Mouse (Mus musculus): ENCODE results near the gene Ndrg2. TPM values are rescaled to one million over a fixed set of nuclear protein-coding genes. Genes with fewer than 3 reads are reported as not detected.
A peak's percentile ranks its signal among the peaks of the same experiment; 100 is the strongest.
"Not testable (repeated sequence)": the region's sequence is repeated elsewhere in the genome, so short reads cannot be mapped to it uniquely, and the experiment has no call there.

Ndrg2 gene
- polyA plus RNA-seq, 1 experiment from 2014 or later = 169 TPM

DNA sequence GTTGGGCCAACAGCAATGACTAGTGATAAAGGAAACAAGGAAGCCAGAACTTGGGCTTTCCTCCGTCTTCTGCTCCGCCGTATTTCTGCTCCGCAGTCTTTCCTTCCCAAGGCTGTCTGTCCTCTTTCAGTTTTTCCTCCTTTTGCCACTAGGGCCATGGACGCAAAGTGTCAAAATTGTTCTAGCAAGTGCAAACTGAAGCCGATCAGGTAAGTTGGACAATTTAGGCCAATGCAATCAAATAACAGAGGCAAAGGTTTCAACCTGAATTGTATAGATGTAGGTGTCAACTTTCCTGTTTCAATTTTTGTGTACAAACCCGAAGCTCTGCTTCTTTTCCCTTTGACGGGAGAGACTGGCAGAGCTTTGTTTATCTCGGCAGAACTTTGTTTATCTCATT lies 16.0 kb upstream of the Ndrg2 start:
- Histone ChIP-seq H3K4me2 (ENCODE audit: low read length) (no peak overlapping the region), H3K27ac (ENCODE audit: low read length) (peak overlapping the region; percentile 56), H3K4me3 (replicated peaks; ENCODE audit: low read length) (no peak overlapping the region), H3K9me3 (ENCODE audit: control insufficient read depth, low read length) (no peaks in the 10 kb centered on the region), H3K36me3 (ENCODE audit: control insufficient read depth, insufficient read depth) (no peaks in the 10 kb centered on the region), H3K27me3 (replicated peaks; ENCODE audit: control insufficient read depth, insufficient read depth, low read length) (no peaks in the 10 kb centered on the region), H3K4me1 (replicated peaks; ENCODE audit: control insufficient read depth, insufficient read depth, low read length) (peaks cover 11% of the 10 kb centered on the region), H3K9ac (replicated peaks; ENCODE audit: low read depth, low read length) (no peak overlapping the region)
- 58% methylated on average over 9 of the region's 9 CpGs for WGBS
- ATAC-seq = 0 out of 2 replicates have a peak, but pooled peaks have one; percentile 1

DNA sequence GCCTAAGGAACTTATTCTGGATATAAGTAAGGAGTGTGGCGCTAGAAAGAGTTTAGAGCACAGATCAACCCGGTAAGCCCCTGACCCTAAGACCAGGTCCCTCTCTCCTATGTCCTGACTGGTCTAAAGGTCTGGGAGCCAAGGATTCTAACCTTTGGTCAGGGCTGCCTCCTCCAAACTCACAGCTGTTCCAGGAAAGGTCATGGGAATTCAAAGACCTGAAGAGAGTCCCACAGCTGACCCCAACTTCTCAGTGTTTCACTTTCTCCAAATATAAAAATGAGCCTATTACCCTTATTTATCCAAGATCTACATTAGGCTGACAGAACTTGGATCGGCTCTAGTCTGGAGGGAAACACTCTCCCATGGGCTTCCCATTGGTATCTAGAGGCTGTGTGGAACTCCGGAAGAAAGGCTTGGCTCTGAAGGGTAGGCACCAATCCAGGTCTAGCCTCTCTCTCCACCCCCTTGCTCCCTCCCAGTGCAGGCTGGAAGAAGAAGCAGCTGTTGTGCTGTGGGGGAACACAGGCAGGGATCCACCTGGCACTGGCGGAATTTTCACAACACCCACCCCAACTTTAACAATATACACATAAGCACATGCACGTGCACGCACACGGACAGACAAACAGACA lies 15.5 kb upstream of the Ndrg2 start:
- ATAC-seq = peak; percentile 67

DNA sequence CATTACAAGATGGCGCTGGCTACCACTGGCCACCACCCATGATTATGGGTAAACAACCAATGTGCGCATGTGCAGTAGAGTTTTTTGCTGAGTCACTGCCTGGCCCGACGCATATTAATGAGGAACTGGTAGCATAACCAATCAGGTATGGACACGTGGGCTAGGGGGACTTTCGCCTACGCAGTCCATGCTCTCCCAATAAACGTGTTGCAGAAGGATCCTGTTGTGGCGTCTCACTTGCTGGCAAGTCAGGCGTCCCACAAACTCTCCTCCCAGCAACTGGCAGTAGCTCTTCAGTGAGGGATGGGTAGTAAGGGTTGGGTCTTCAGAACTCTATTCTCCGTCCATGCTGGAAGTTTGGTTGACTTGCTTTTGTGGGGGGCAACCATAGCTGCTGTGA lies 13.0 kb upstream of the Ndrg2 start:
- not testable (repeated sequence) for H3K27me3 ChIP-seq (replicated peaks; ENCODE audit: control insufficient read depth, insufficient read depth, low read length); H3K36me3 ChIP-seq (ENCODE audit: control insufficient read depth, insufficient read depth); ATAC-seq; H3K27ac ChIP-seq (ENCODE audit: low read length); H3K9ac ChIP-seq (replicated peaks; ENCODE audit: low read depth, low read length); H3K4me3 ChIP-seq (replicated peaks; ENCODE audit: low read length); H3K4me2 ChIP-seq (ENCODE audit: low read length); H3K9me3 ChIP-seq (ENCODE audit: control insufficient read depth, low read length)
- H3K4me1 ChIP-seq (replicated peaks; ENCODE audit: control insufficient read depth, insufficient read depth, low read length) = peaks cover 17% of the 10 kb centered on the region
- 94% methylated on average over 11 of the region's 11 CpGs for WGBS

More for the DNA sequence above, 15.5 kb upstream of the Ndrg2 start:
- Histone ChIP-seq H3K4me1 (replicated peaks; ENCODE audit: control insufficient read depth, insufficient read depth, low read length) (peaks cover 11% of the 10 kb centered on the region), H3K4me3 (replicated peaks; ENCODE audit: low read length) (no peak overlapping the region), H3K9ac (replicated peaks; ENCODE audit: low read depth, low read length) (no peak overlapping the region), H3K27ac (ENCODE audit: low read length) (peak overlapping the region; percentile 56), H3K4me2 (ENCODE audit: low read length) (no peak overlapping the region), H3K27me3 (replicated peaks; ENCODE audit: control insufficient read depth, insufficient read depth, low read length) (no peaks in the 10 kb centered on the region), H3K9me3 (ENCODE audit: control insufficient read depth, low read length) (no peaks in the 10 kb centered on the region), H3K36me3 (ENCODE audit: control insufficient read depth, insufficient read depth) (no peaks in the 10 kb centered on the region)
- 56% methylated on average over 8 of the region's 8 CpGs for WGBS

DNA sequence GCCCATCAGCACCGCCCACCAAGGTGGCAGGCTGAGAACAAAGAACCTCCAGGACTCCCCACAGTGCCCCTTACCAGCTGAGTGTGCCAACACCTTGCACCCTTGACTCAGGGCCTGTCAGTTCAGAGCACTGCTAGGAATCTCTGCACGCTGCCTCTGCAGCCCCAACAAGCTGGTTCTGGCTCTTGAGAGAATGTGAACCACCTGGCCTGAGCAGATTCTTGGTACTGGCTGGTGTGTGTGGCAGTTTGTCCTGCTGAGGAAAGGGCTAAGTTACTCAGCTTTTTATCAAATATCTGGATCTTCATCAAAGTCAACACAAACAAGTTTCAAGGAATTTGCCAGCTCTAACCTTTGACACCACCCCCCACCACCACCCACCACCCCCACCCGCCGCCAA lies 9.5 kb upstream of the Ndrg2 start:
- ATAC-seq = no peak
- H3K27ac ChIP-seq (ENCODE audit: low read length) = no peak overlapping the region
- H3K4me3 ChIP-seq (replicated peaks; ENCODE audit: low read length) = no peak overlapping the region
- H3K9me3 ChIP-seq (ENCODE audit: control insufficient read depth, low read length) = no peaks in the 10 kb centered on the region
- H3K4me1 ChIP-seq (replicated peaks; ENCODE audit: control insufficient read depth, insufficient read depth, low read length) = peaks cover 10% of the 10 kb centered on the region
- H3K9ac ChIP-seq (replicated peaks; ENCODE audit: low read depth, low read length) = no peak overlapping the region
- H3K27me3 ChIP-seq (replicated peaks; ENCODE audit: control insufficient read depth, insufficient read depth, low read length) = no peaks in the 10 kb centered on the region
- WGBS = 81% methylated on average over 4 of the region's 4 CpGs
- H3K36me3 ChIP-seq (ENCODE audit: control insufficient read depth, insufficient read depth) = no peaks in the 10 kb centered on the region
- no peak overlapping the region for H3K4me2 ChIP-seq (ENCODE audit: low read length)

DNA sequence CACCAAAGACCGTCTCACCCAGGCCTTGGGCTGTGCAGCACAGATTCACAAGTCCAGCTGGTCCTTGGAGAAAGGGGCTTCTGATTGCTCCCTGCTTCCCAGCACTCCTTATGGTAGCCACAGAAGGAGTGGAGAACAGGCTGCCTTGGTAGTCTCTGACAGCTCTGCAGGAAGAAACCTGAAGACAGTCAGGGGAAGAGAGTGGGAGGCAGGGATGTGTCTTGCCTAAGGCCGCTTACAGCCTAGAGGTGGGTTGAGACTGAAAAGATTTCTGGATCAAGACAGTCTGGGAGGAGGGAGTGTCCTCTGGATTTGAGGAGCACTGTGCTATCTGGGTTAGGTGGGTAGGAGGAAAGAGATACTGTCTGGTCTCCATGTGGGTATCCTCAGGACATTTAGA lies 9.0 kb upstream of the Ndrg2 start:
- H3K9me3 ChIP-seq (ENCODE audit: control insufficient read depth, low read length) = no peaks in the 10 kb centered on the region
- H3K4me2 ChIP-seq (ENCODE audit: low read length) = no peak overlapping the region
- ATAC-seq = no peak
- H3K27me3 ChIP-seq (replicated peaks; ENCODE audit: control insufficient read depth, insufficient read depth, low read length) = no peaks in the 10 kb centered on the region
- no peaks in the 10 kb centered on the region for H3K36me3 ChIP-seq (ENCODE audit: control insufficient read depth, insufficient read depth)
- WGBS = 91% methylated on average over 2 of the region's 2 CpGs
- no peak overlapping the region for H3K27ac ChIP-seq (ENCODE audit: low read length)
- H3K4me1 ChIP-seq (replicated peaks; ENCODE audit: control insufficient read depth, insufficient read depth, low read length) = peaks cover 10% of the 10 kb centered on the region
- H3K9ac ChIP-seq (replicated peaks; ENCODE audit: low read depth, low read length) = no peak overlapping the region
- no peak overlapping the region for H3K4me3 ChIP-seq (replicated peaks; ENCODE audit: low read length)

DNA sequence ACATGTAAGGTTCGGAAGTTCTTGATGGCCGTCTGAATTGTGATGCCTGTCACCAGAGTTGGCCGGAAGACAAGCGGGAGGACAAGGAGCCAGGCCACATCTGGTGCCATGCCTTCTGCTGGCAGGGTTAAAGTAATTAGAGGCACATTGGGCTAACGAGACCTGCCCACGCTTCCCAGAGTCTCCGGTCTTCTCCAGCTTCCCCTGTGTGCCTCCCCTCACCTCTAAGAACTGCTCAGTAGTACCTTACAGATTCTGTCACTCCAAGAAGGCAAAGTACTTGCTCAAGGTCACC lies 8.6 kb upstream of the Ndrg2 start, which contains the start of gene Rnase13:
TSS of gene Rnase13 (minus strand) at position 203 of the 295 bp plus-strand sequence.
- Histone ChIP-seq H3K4me3 (replicated peaks; ENCODE audit: low read length) (no peak within 1 kb of the TSS), H3K36me3 (ENCODE audit: control insufficient read depth, insufficient read depth) (no peaks in the 10 kb centered on the region), H3K4me2 (ENCODE audit: low read length) (no peak within 1 kb of the TSS), H3K4me1 (replicated peaks; ENCODE audit: control insufficient read depth, insufficient read depth, low read length) (peaks cover 10% of the 10 kb centered on the region), H3K27ac (ENCODE audit: low read length) (no peak within 1 kb of the TSS), H3K27me3 (replicated peaks; ENCODE audit: control insufficient read depth, insufficient read depth, low read length) (no peaks in the 10 kb centered on the region), H3K9me3 (ENCODE audit: control insufficient read depth, low read length) (no peaks in the 10 kb centered on the region), H3K9ac (replicated peaks; ENCODE audit: low read depth, low read length) (no peak within 1 kb of the TSS)
- WGBS = 62% methylated on average over 7 of the region's 7 CpGs
- no peak for ATAC-seq

DNA sequence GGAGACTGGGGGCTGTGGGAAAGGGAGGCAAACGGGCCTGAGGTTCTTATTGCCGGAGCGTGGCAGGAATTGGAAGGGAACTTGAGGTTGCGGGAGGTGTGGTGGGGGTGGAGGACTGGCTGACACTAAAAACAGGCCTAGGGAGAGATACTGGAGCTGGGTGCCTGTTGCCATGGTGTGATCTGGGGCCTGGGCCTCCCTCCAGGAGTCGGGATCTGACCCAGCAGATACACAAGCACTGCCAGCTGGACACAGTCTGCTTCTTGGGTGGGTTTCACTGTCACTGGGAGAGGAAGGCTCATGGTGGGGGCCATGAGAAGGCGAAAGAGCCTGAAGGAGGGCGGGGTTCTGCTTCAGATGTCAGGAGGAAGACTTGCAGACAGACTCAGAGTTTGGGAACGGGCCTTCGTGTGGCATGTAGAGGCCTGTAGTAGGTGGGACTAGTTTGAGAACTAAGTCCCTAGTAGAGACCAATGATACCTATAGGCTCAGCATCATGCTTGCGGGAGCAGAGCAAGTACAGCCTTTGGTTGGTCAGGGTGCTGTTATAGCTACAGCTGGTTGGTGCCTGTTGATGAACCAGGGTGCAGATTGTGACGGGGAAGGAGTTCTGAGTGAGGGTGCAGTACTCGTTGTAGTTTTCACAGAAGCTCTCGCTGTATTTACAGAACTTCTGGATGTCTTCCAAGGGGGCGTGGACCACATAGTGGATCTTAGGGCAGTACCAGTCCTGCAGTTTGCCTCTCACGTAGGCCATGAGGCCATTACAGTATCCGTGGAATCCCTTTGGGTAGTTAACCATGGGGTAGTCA lies 8.0 kb upstream of the Ndrg2 start:
- WGBS = 72% methylated on average over 16 of the region's 16 CpGs
- Histone ChIP-seq H3K4me2 (ENCODE audit: low read length) (no peak overlapping the region), H3K4me3 (replicated peaks; ENCODE audit: low read length) (no peak overlapping the region), H3K9ac (replicated peaks; ENCODE audit: low read depth, low read length) (no peak overlapping the region), H3K27me3 (replicated peaks; ENCODE audit: control insufficient read depth, insufficient read depth, low read length) (no peaks in the 10 kb centered on the region), H3K27ac (ENCODE audit: low read length) (no peak overlapping the region), H3K36me3 (ENCODE audit: control insufficient read depth, insufficient read depth) (no peaks in the 10 kb centered on the region), H3K4me1 (replicated peaks; ENCODE audit: control insufficient read depth, insufficient read depth, low read length) (peaks cover 10% of the 10 kb centered on the region), H3K9me3 (ENCODE audit: control insufficient read depth, low read length) (no peaks in the 10 kb centered on the region)
- peak; percentile 73 for ATAC-seq

DNA sequence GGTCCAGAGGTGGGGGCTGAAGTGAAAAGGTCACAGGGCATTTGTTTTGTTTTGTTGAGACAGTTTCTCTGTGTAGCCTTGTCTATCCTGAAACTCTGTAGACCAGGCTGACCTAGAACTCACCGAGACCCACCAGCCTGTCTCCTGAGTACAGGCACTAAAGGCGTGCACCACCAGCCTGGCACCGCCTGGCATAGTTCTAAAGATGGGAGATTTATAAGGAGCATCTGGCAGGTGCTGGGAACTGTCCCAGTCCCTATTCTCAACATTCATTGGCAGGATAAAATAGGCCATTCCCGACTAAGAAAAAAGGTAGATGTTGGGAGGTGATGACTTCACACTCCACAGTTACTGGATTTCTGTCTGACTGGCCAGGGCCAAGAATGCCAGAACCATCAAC lies 5.0 kb upstream of the Ndrg2 start:
- Histone ChIP-seq H3K9me3 (ENCODE audit: control insufficient read depth, low read length) (no peaks in the 10 kb centered on the region), H3K4me2 (ENCODE audit: low read length) (no peak overlapping the region), H3K9ac (replicated peaks; ENCODE audit: low read depth, low read length) (no peak overlapping the region), H3K4me1 (replicated peaks; ENCODE audit: control insufficient read depth, insufficient read depth, low read length) (peaks cover 13% of the 10 kb centered on the region), H3K36me3 (ENCODE audit: control insufficient read depth, insufficient read depth) (no peaks in the 10 kb centered on the region), H3K27ac (ENCODE audit: low read length) (no peak overlapping the region), H3K4me3 (replicated peaks; ENCODE audit: low read length) (no peak overlapping the region), H3K27me3 (replicated peaks; ENCODE audit: control insufficient read depth, insufficient read depth, low read length) (no peaks in the 10 kb centered on the region)
- no peak for ATAC-seq
- WGBS = 91% methylated on average over 4 of the region's 4 CpGs

DNA sequence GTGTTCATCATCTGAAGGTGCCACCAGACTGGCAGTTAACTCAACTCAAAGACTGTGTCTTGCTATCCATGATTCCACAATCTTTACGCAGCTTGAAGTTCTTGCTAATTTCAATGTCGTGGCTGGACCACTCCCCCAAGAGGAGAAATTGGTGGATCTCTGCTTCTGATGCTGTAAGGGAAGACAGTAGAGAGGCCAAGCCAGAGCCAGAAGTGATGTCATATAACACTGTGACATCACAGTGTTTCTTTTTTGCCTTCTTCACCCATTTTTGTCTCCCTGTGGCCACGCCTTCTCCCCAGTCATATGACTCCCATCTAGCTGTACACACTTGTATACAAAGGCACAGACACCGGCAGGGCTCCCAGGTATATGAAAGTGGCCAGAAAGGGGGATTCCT lies 4.2 kb upstream of the Ndrg2 start, which contains the start of gene Tppp2:
TSS of gene Tppp2 (plus strand) at position 301 of the 400 bp plus-strand sequence.
- H3K9ac ChIP-seq (replicated peaks; ENCODE audit: low read depth, low read length) = no peak within 1 kb of the TSS
- H3K9me3 ChIP-seq (ENCODE audit: control insufficient read depth, low read length) = no peaks in the 10 kb centered on the region
- ATAC-seq = no peak
- no peak within 1 kb of the TSS for H3K4me2 ChIP-seq (ENCODE audit: low read length)
- no peak within 1 kb of the TSS for H3K27ac ChIP-seq (ENCODE audit: low read length)
- 87% methylated on average over 4 of the region's 4 CpGs for WGBS
- H3K27me3 ChIP-seq (replicated peaks; ENCODE audit: control insufficient read depth, insufficient read depth, low read length) = no peaks in the 10 kb centered on the region
- H3K4me3 ChIP-seq (replicated peaks; ENCODE audit: low read length) = no peak within 1 kb of the TSS
- no peaks in the 10 kb centered on the region for H3K36me3 ChIP-seq (ENCODE audit: control insufficient read depth, insufficient read depth)
- H3K4me1 ChIP-seq (replicated peaks; ENCODE audit: control insufficient read depth, insufficient read depth, low read length) = peaks cover 20% of the 10 kb centered on the region
